Mouse (Mus musculus): Measurements from ENCODE around the gene Dido1.
"Not testable (repeated sequence)": the region's sequence is repeated elsewhere in the genome, so short reads cannot be mapped to it uniquely, and the experiment has no call there.

The Dido1 gene

GRCm38 (mm10) chr2:180724585-180725413 lies 15.0 kb upstream of the Dido1 start, which contains the start of gene Slc17a9:
Slc17a9 (plus strand) TSS chr2:180725263.
- peak; percentile 81 for DNase-seq (ENCODE audit: low spot score)

- no peak for DNase-seq (ENCODE audit: low spot score)
These were observed 14.1 kb upstream of the Dido1 start for GRCm38 (mm10) chr2:180723865-180724264.

- DNase-seq (ENCODE audit: low spot score) = not testable (repeated sequence)
These were observed 12.9 kb upstream of the Dido1 start for GRCm38 (mm10) chr2:180722748-180723147.

- DNase-seq (ENCODE audit: low spot score) = no peak
These were observed 2.4 kb upstream of the Dido1 start for GRCm38 (mm10) chr2:180712037-180712689.

- DNase-seq (ENCODE audit: low spot score) = no peak
These were observed 1.7 kb upstream of the Dido1 start for GRCm38 (mm10) chr2:180711527-180711926.

GRCm38 (mm10) chr2:180710276-180711155 lies 717 bp upstream of the Dido1 start:
- DNase-seq (ENCODE audit: low spot score) = no peak

- DNase-seq (ENCODE audit: low spot score) = no peak
These were observed 526 bp downstream of the Dido1 start for GRCm38 (mm10) chr2:180709023-180709922.

- no peak for DNase-seq (ENCODE audit: low spot score)
These were observed 3.8 kb downstream of the Dido1 start for GRCm38 (mm10) chr2:180705975-180706374.

GRCm38 (mm10) chr2:180705066-180705465 lies 4.7 kb downstream of the Dido1 start:
- peak; percentile 29 for DNase-seq (ENCODE audit: low spot score)

GRCm38 (mm10) chr2:180704591-180704990 lies 5.2 kb downstream of the Dido1 start:
- no peak for DNase-seq (ENCODE audit: low spot score)

- DNase-seq (ENCODE audit: low spot score) = no peak
These were observed 6.0 kb downstream of the Dido1 start for GRCm38 (mm10) chr2:180703645-180704359.

- no peak for DNase-seq (ENCODE audit: low spot score)
These were observed 6.6 kb downstream of the Dido1 start for GRCm38 (mm10) chr2:180703175-180703574.

- DNase-seq (ENCODE audit: low spot score) = no peak
These were observed 7.1 kb downstream of the Dido1 start for GRCm38 (mm10) chr2:180702701-180703149.

- DNase-seq (ENCODE audit: low spot score) = peak; percentile 91
These were observed 7.8 kb downstream of the Dido1 start for GRCm38 (mm10) chr2:180701767-180702621.

- no peak for DNase-seq (ENCODE audit: low spot score)
These were observed 8.6 kb downstream of the Dido1 start for GRCm38 (mm10) chr2:180701053-180701766.

- DNase-seq (ENCODE audit: low spot score) = no peak
These were observed 9.3 kb downstream of the Dido1 start for GRCm38 (mm10) chr2:180700457-180700856.

GRCm38 (mm10) chr2:180695176-180695575 lies 14.6 kb downstream of the Dido1 start:
- no peak for DNase-seq (ENCODE audit: low spot score)

- peak; percentile 52 for DNase-seq (ENCODE audit: low spot score)
These were observed 17.2 kb downstream of the Dido1 start for GRCm38 (mm10) chr2:180692630-180693029.

GRCm38 (mm10) chr2:180689841-180690240 lies 20.0 kb downstream of the Dido1 start:
- no peak for DNase-seq (ENCODE audit: low spot score)

All from lung, postnatal 25 days (tissue).